Mouse (Mus musculus): ENCODE measurements around the gene Rnf126. TPM values are rescaled to one million over a fixed set of nuclear protein-coding genes. Genes with fewer than 3 reads are reported as not detected.
A peak's percentile ranks its signal among the peaks of the same experiment; 100 is the strongest.

The Rnf126 gene
- polyA plus RNA-seq, 1 experiment from 2014 or later: 87.8 TPM

- 3% methylated on average over 43 of the region's 43 CpGs for WGBS
- H3K36me3 ChIP-seq: no peaks in the 10 kb centered on the region
- H3K4me2 ChIP-seq: peak overlapping the region; percentile 94
- H3K27me3 ChIP-seq (replicated peaks): peaks cover 45% of the 10 kb centered on the region
- no peak for ATAC-seq (ENCODE audit: insufficient read depth, low FRiP score, low read depth)
- peaks cover 18% of the 10 kb centered on the region for H3K4me1 ChIP-seq
- H3K4me3 ChIP-seq (replicated peaks): peak overlapping the region; percentile 59
- H3K9ac ChIP-seq: no peak overlapping the region
- no peaks in the 10 kb centered on the region for H3K9me3 ChIP-seq
- H3K27ac ChIP-seq: no peak overlapping the region
These were observed 49.0 kb downstream of the Rnf126 start for GRCm38 (mm10) chr10:79717640-79718357.

- H3K36me3 ChIP-seq: no peaks in the 10 kb centered on the region
- under 1% methylated on average over 39 of the region's 44 CpGs for WGBS
- no peak overlapping the region for H3K27ac ChIP-seq
- H3K9me3 ChIP-seq: no peaks in the 10 kb centered on the region
- no peak overlapping the region for H3K9ac ChIP-seq
- ATAC-seq (ENCODE audit: insufficient read depth, low FRiP score, low read depth): no peak
- peaks cover 45% of the 10 kb centered on the region for H3K27me3 ChIP-seq (replicated peaks)
- H3K4me1 ChIP-seq: peaks cover 20% of the 10 kb centered on the region
- peak overlapping the region; percentile 59 for H3K4me3 ChIP-seq (replicated peaks)
- peak overlapping the region; percentile 94 for H3K4me2 ChIP-seq
These were observed 49.8 kb downstream of the Rnf126 start for GRCm38 (mm10) chr10:79716988-79717355.

GRCm38 (mm10) chr10:79716254-79716987 is 50.3 kb downstream of the Rnf126 start, which contains the start of gene Hcn2:
Hcn2 (plus strand) TSS chr10:79716634.
- H3K9ac ChIP-seq: no peak within 1 kb of the TSS
- peaks cover 20% of the 10 kb centered on the region for H3K4me1 ChIP-seq
- WGBS: 2% methylated on average over 83 of the region's 91 CpGs
- no peak for ATAC-seq (ENCODE audit: insufficient read depth, low FRiP score, low read depth)
- H3K4me2 ChIP-seq: peak within 1 kb of the TSS; percentile 94
- H3K4me3 ChIP-seq (replicated peaks): peak within 1 kb of the TSS; percentile 59
- H3K36me3 ChIP-seq: 0 out of 2 replicates have a peak, but pooled peaks cover 5% of the 10 kb centered on the region
- H3K27ac ChIP-seq: no peak within 1 kb of the TSS
- H3K9me3 ChIP-seq: no peaks in the 10 kb centered on the region
- H3K27me3 ChIP-seq (replicated peaks): peaks cover 45% of the 10 kb centered on the region

GRCm38 (mm10) chr10:79714996-79715395 is 51.8 kb downstream of the Rnf126 start:
- H3K4me2 ChIP-seq: no peak overlapping the region
- H3K9ac ChIP-seq: no peak overlapping the region
- no peak overlapping the region for H3K4me3 ChIP-seq (replicated peaks)
- 65% methylated on average over 4 of the region's 4 CpGs for WGBS
- peaks cover 18% of the 10 kb centered on the region for H3K36me3 ChIP-seq
- H3K27ac ChIP-seq: no peak overlapping the region
- peaks cover 20% of the 10 kb centered on the region for H3K4me1 ChIP-seq
- peaks cover 45% of the 10 kb centered on the region for H3K27me3 ChIP-seq (replicated peaks)
- no peak for ATAC-seq (ENCODE audit: insufficient read depth, low FRiP score, low read depth)
- no peaks in the 10 kb centered on the region for H3K9me3 ChIP-seq

- H3K36me3 ChIP-seq: peaks cover 33% of the 10 kb centered on the region
- no peaks in the 10 kb centered on the region for H3K9me3 ChIP-seq
- no peak for ATAC-seq (ENCODE audit: insufficient read depth, low FRiP score, low read depth)
- 30% methylated on average over 1 of the region's 1 CpGs for WGBS
- no peak overlapping the region for H3K4me2 ChIP-seq
- H3K27ac ChIP-seq: 0 out of 2 replicates have a peak overlapping the region, but pooled peaks have one; percentile 40
- peaks cover 30% of the 10 kb centered on the region for H3K4me1 ChIP-seq
- peaks cover 37% of the 10 kb centered on the region for H3K27me3 ChIP-seq (replicated peaks)
- H3K4me3 ChIP-seq (replicated peaks): no peak overlapping the region
- no peak overlapping the region for H3K9ac ChIP-seq
These were observed 53.6 kb downstream of the Rnf126 start for GRCm38 (mm10) chr10:79713163-79713562.

- WGBS: 16% methylated on average over 4 of the region's 6 CpGs
- peak; percentile 72 for ATAC-seq (ENCODE audit: insufficient read depth, low FRiP score, low read depth)
- Histone ChIP-seq H3K4me2 (no peak overlapping the region), H3K9me3 (no peaks in the 10 kb centered on the region), H3K27me3 (replicated peaks) (peaks cover 31% of the 10 kb centered on the region), H3K4me1 (peaks cover 29% of the 10 kb centered on the region), H3K27ac (peak overlapping the region; percentile 40; the same call in 1 of the 2 replicates), H3K4me3 (replicated peaks) (no peak overlapping the region), H3K9ac (no peak overlapping the region), H3K36me3 (peaks cover 33% of the 10 kb centered on the region)
These were observed 54.1 kb downstream of the Rnf126 start for GRCm38 (mm10) chr10:79712499-79713126.

- H3K4me1 ChIP-seq: peaks cover 28% of the 10 kb centered on the region
- H3K9me3 ChIP-seq: no peaks in the 10 kb centered on the region
- ATAC-seq (ENCODE audit: insufficient read depth, low FRiP score, low read depth): 0 out of 2 replicates have a peak, but pooled peaks have one; percentile 7
- H3K27ac ChIP-seq: no peak overlapping the region
- WGBS: 74% methylated on average over 1 of the region's 1 CpGs
- H3K9ac ChIP-seq: no peak overlapping the region
- peaks cover 26% of the 10 kb centered on the region for H3K27me3 ChIP-seq (replicated peaks)
- H3K4me3 ChIP-seq (replicated peaks): no peak overlapping the region
- H3K36me3 ChIP-seq: peaks cover 33% of the 10 kb centered on the region
- no peak overlapping the region for H3K4me2 ChIP-seq
These were observed 54.7 kb downstream of the Rnf126 start for GRCm38 (mm10) chr10:79712029-79712428.

- no peak for ATAC-seq (ENCODE audit: insufficient read depth, low FRiP score, low read depth)
- H3K27me3 ChIP-seq (replicated peaks): no peaks in the 10 kb centered on the region
- peaks cover 33% of the 10 kb centered on the region for H3K36me3 ChIP-seq
- H3K27ac ChIP-seq: no peak overlapping the region
- peaks cover 39% of the 10 kb centered on the region for H3K4me1 ChIP-seq
- WGBS: 54% methylated on average over 7 of the region's 7 CpGs
- H3K4me3 ChIP-seq (replicated peaks): no peak overlapping the region
- no peak overlapping the region for H3K9ac ChIP-seq
- no peak overlapping the region for H3K4me2 ChIP-seq
- H3K9me3 ChIP-seq: no peaks in the 10 kb centered on the region
These were observed 57.4 kb downstream of the Rnf126 start for GRCm38 (mm10) chr10:79709307-79709706.

GRCm38 (mm10) chr10:79708668-79709067 is 58.1 kb downstream of the Rnf126 start:
- H3K27me3 ChIP-seq (replicated peaks): no peaks in the 10 kb centered on the region
- no peak for ATAC-seq (ENCODE audit: insufficient read depth, low FRiP score, low read depth)
- H3K4me1 ChIP-seq: peaks cover 39% of the 10 kb centered on the region
- H3K4me2 ChIP-seq: no peak overlapping the region
- no peak overlapping the region for H3K9ac ChIP-seq
- H3K27ac ChIP-seq: no peak overlapping the region
- no peak overlapping the region for H3K4me3 ChIP-seq (replicated peaks)
- 90% methylated on average over 21 of the region's 21 CpGs for WGBS
- peaks cover 33% of the 10 kb centered on the region for H3K36me3 ChIP-seq
- no peaks in the 10 kb centered on the region for H3K9me3 ChIP-seq

Other genes starting within 250 kb of the Rnf126 start
- gene Plpp2, start 233.2 kb downstream of the Rnf126 start, polyA plus RNA-seq (2015; fragmentation: Nextera tagmentation; extraction: Ambion mirVana): 69.7 and 70.6 TPM in 2 replicates
- gene Mier2, start 211.8 kb downstream of the Rnf126 start, polyA plus RNA-seq (2015; fragmentation: Nextera tagmentation; extraction: Ambion mirVana): 49.2 and 50.1 TPM in 2 replicates
- gene Theg, start 179.6 kb downstream of the Rnf126 start, polyA plus RNA-seq (2015; fragmentation: Nextera tagmentation; extraction: Ambion mirVana): not detected in 2 replicates
- gene C2cd4c, start 152.9 kb downstream of the Rnf126 start, polyA plus RNA-seq (2015; fragmentation: Nextera tagmentation; extraction: Ambion mirVana): 0.08 and 0.14 TPM in 2 replicates
- 9.1 and 10.6 TPM in 2 replicates for gene Shc2, start 129.0 kb downstream of the Rnf126 start, polyA plus RNA-seq (2015; fragmentation: Nextera tagmentation; extraction: Ambion mirVana)
- not detected in 2 replicates for gene Odf3l2, start 121.2 kb downstream of the Rnf126 start, polyA plus RNA-seq (2015; fragmentation: Nextera tagmentation; extraction: Ambion mirVana)
- gene Madcam1, start 102.4 kb downstream of the Rnf126 start, polyA plus RNA-seq (2015; fragmentation: Nextera tagmentation; extraction: Ambion mirVana): 36.4 and 41.1 TPM in 2 replicates
- 58.2 and 59.3 TPM in 2 replicates for gene Tpgs1, start 97.6 kb downstream of the Rnf126 start, polyA plus RNA-seq (2015; fragmentation: Nextera tagmentation; extraction: Ambion mirVana)
- gene Cdc34, start 84.8 kb downstream of the Rnf126 start, polyA plus RNA-seq (2015; fragmentation: Nextera tagmentation; extraction: Ambion mirVana): 107 and 108 TPM in 2 replicates
- gene Gzmm, start 77.9 kb downstream of the Rnf126 start, polyA plus RNA-seq (2015; fragmentation: Nextera tagmentation; extraction: Ambion mirVana): 0.40 and 0.57 TPM in 2 replicates
- 1,050 and 1,128 TPM in 2 replicates for gene Bsg, start 62.5 kb downstream of the Rnf126 start, polyA plus RNA-seq (2015; fragmentation: Nextera tagmentation; extraction: Ambion mirVana)
- 0.08 and 0.14 TPM in 2 replicates for gene Hcn2, start 50.3 kb downstream of the Rnf126 start, polyA plus RNA-seq (2015; fragmentation: Nextera tagmentation; extraction: Ambion mirVana)
- 33.9 and 38.7 TPM in 2 replicates for gene Polrmt, start 20.4 kb downstream of the Rnf126 start, polyA plus RNA-seq (2015; fragmentation: Nextera tagmentation; extraction: Ambion mirVana)
- gene Fgf22, start 11.9 kb downstream of the Rnf126 start, polyA plus RNA-seq (2015; fragmentation: Nextera tagmentation; extraction: Ambion mirVana): 0.31 and 0.36 TPM in 2 replicates
- gene Fstl3, start 10.3 kb upstream of the Rnf126 start, polyA plus RNA-seq (2015; fragmentation: Nextera tagmentation; extraction: Ambion mirVana): 14.8 and 15.5 TPM in 2 replicates
- gene Prss57, start 24.0 kb upstream of the Rnf126 start, polyA plus RNA-seq (2015; fragmentation: Nextera tagmentation; extraction: Ambion mirVana): 0.23 and 0.31 TPM in 2 replicates
- 53.3 and 54.1 TPM in 2 replicates for gene Palm, start 26.6 kb upstream of the Rnf126 start, polyA plus RNA-seq (2015; fragmentation: Nextera tagmentation; extraction: Ambion mirVana)
- gene Misp, start 54.0 kb upstream of the Rnf126 start, polyA plus RNA-seq (2015; fragmentation: Nextera tagmentation; extraction: Ambion mirVana): 50.0 and 67.2 TPM in 2 replicates
- 295 and 299 TPM in 2 replicates for gene Ptbp1, start 87.5 kb upstream of the Rnf126 start, polyA plus RNA-seq (2015; fragmentation: Nextera tagmentation; extraction: Ambion mirVana)
- gene Prtn3, start 107.5 kb upstream of the Rnf126 start, polyA plus RNA-seq (2015; fragmentation: Nextera tagmentation; extraction: Ambion mirVana): 5.2 and 10.6 TPM in 2 replicates
- gene Plppr3, start 107.7 kb upstream of the Rnf126 start, polyA plus RNA-seq (2015; fragmentation: Nextera tagmentation; extraction: Ambion mirVana): 32.9 and 36.1 TPM in 2 replicates
- gene Elane, start 119.3 kb upstream of the Rnf126 start, polyA plus RNA-seq (2015; fragmentation: Nextera tagmentation; extraction: Ambion mirVana): 3.8 and 11.1 TPM in 2 replicates
- gene Cfd, start 123.9 kb upstream of the Rnf126 start, polyA plus RNA-seq (2015; fragmentation: Nextera tagmentation; extraction: Ambion mirVana): not detected in 2 replicates
- 43.6 and 47.8 TPM in 2 replicates for gene Med16, start 142.0 kb upstream of the Rnf126 start, polyA plus RNA-seq (2015; fragmentation: Nextera tagmentation; extraction: Ambion mirVana)
- gene Gm26602, start 143.9 kb upstream of the Rnf126 start, polyA plus RNA-seq (2015; fragmentation: Nextera tagmentation; extraction: Ambion mirVana): 4.4 and 13.3 TPM in 2 replicates
- 0.83 and 0.94 TPM in 2 replicates for gene Kiss1r, start 150.0 kb upstream of the Rnf126 start, polyA plus RNA-seq (2015; fragmentation: Nextera tagmentation; extraction: Ambion mirVana)
- gene R3hdm4, start 154.3 kb upstream of the Rnf126 start, polyA plus RNA-seq (2015; fragmentation: Nextera tagmentation; extraction: Ambion mirVana): 137 and 140 TPM in 2 replicates
- 9.8 and 10.0 TPM in 2 replicates for gene Arid3a, start 160.1 kb upstream of the Rnf126 start, polyA plus RNA-seq (2015; fragmentation: Nextera tagmentation; extraction: Ambion mirVana)
- gene Wdr18, start 193.2 kb upstream of the Rnf126 start, polyA plus RNA-seq (2015; fragmentation: Nextera tagmentation; extraction: Ambion mirVana): 86.0 and 86.2 TPM in 2 replicates
- gene Grin3b, start 203.8 kb upstream of the Rnf126 start, polyA plus RNA-seq (2015; fragmentation: Nextera tagmentation; extraction: Ambion mirVana): 0.27 and 0.34 TPM in 2 replicates
- gene Tmem259, start 217.4 kb upstream of the Rnf126 start, polyA plus RNA-seq (2015; fragmentation: Nextera tagmentation; extraction: Ambion mirVana): 20.6 and 21.3 TPM in 2 replicates
- 274 and 279 TPM in 2 replicates for gene Cnn2, start 221.6 kb upstream of the Rnf126 start, polyA plus RNA-seq (2015; fragmentation: Nextera tagmentation; extraction: Ambion mirVana)
- 4.2 and 4.8 TPM in 2 replicates for gene Abca7, start 229.5 kb upstream of the Rnf126 start, polyA plus RNA-seq (2015; fragmentation: Nextera tagmentation; extraction: Ambion mirVana)
- gene Arhgap45, start 249.7 kb upstream of the Rnf126 start, polyA plus RNA-seq (2015; fragmentation: Nextera tagmentation; extraction: Ambion mirVana): 9.1 and 10.0 TPM in 2 replicates

Data from stomach, embryonic 15.5 days (tissue).